In genomic region chr1:57394051-57394450, GRCm38 (mm10) we compare ENCODE assay signal across 9 mouse cellular contexts. TPM values are rescaled to one million over a fixed set of nuclear protein-coding genes. Genes with fewer than 3 reads are reported as not detected.
DNase-seq lines count a peak whose midpoint lies in the region; ATAC-seq lines count a peak whose summit lies in the region.
"Had no signal": no experiment of that assay in that cellular context is flagged by ENCODE, and none has a peak within 500 bp of the region (broad histone marks: within the 10 kb centered on the region; RNA-seq: fewer than 3 reads in every experiment).

No protein-coding gene starts in this region.

- H3K9ac ChIP-seq in forebrain, embryonic 14.5 days (ENCODE audit: low read length) = no peak overlapping the region
- H3K9ac ChIP-seq in forebrain, embryonic 15.5 days (replicated peaks) = no peak overlapping the region
- no peak overlapping the region for H3K9ac ChIP-seq in neural tube, embryonic 11.5 days (ENCODE audit: low read length)
- H3K9ac ChIP-seq in neural tube, embryonic 15.5 days (replicated peaks) = no peak overlapping the region
- no peak overlapping the region for H3K9ac ChIP-seq in limb, embryonic 11.5 days (ENCODE audit: low read length)

- no peak overlapping the region for H3K4me3 ChIP-seq in forebrain, embryonic 14.5 days (ENCODE audit: low read depth, low read length)
- H3K4me3 ChIP-seq in forebrain, embryonic 15.5 days = no peak overlapping the region
- no peak overlapping the region for H3K4me3 ChIP-seq in neural tube, embryonic 11.5 days (ENCODE audit: low read depth, low read length)
- H3K4me3 ChIP-seq in neural tube, embryonic 15.5 days (replicated peaks) = no peak overlapping the region
- H3K4me3 ChIP-seq in limb, embryonic 11.5 days (ENCODE audit: low read depth, low read length) = no peak overlapping the region
- H3K4me3 ChIP-seq: myocyte had no signal

- H3K4me1 ChIP-seq in forebrain, embryonic 14.5 days (ENCODE audit: control insufficient read depth, insufficient read depth, low read length) = 0 out of 2 replicates have a peak, but pooled peaks cover under 1% of the 10 kb centered on the region
- H3K4me1 ChIP-seq in forebrain, embryonic 15.5 days = peaks cover under 1% of the 10 kb centered on the region; the same call in 1 of the 2 replicates
- H3K4me1 ChIP-seq in neural tube, embryonic 11.5 days (ENCODE audit: control insufficient read depth, insufficient read depth, low read length) = no peaks in the 10 kb centered on the region
- H3K4me1 ChIP-seq in neural tube, embryonic 15.5 days = no peaks in the 10 kb centered on the region
- H3K4me1 ChIP-seq in limb, embryonic 11.5 days (ENCODE audit: control insufficient read depth, insufficient read depth, low read length) = no peaks in the 10 kb centered on the region

- no peak overlapping the region for H3K27ac ChIP-seq in forebrain, embryonic 14.5 days (ENCODE audit: low read depth, low read length)
- H3K27ac ChIP-seq in forebrain, embryonic 15.5 days (replicated peaks) = no peak overlapping the region
- H3K27ac ChIP-seq in neural tube, embryonic 11.5 days (ENCODE audit: low read depth, low read length) = no peak overlapping the region
- H3K27ac ChIP-seq in neural tube, embryonic 15.5 days (replicated peaks) = no peak overlapping the region
- H3K27ac ChIP-seq in limb, embryonic 11.5 days (replicated peaks; ENCODE audit: low read depth, low read length) = no peak overlapping the region

- no peak overlapping the region for H3K4me2 ChIP-seq in forebrain, embryonic 14.5 days (ENCODE audit: low read length)
- no peak overlapping the region for H3K4me2 ChIP-seq in forebrain, embryonic 15.5 days (replicated peaks)
- H3K4me2 ChIP-seq in neural tube, embryonic 11.5 days (ENCODE audit: low read depth) = no peak overlapping the region
- no peak overlapping the region for H3K4me2 ChIP-seq in neural tube, embryonic 15.5 days
- no peak overlapping the region for H3K4me2 ChIP-seq in limb, embryonic 11.5 days (ENCODE audit: low read depth, severe bottlenecking)

- DNase-seq in forebrain, embryonic 14.5 days (ENCODE audit: low spot score) = peak; percentile 73
- peak; percentile 44 for DNase-seq in neural tube, embryonic 11.5 days (ENCODE audit: low spot score)
- peak; percentile 73 for DNase-seq in brain, adult 2 months (ENCODE audit: low read depth, low spot score)
- peak; percentile 61 for DNase-seq in forelimb bud, embryonic 11.5 days (ENCODE audit: low read depth, low spot score)
- peak; percentile 59 for DNase-seq in limb, embryonic 11.5 days (ENCODE audit: low spot score)
- DNase-seq in right cerebral cortex, postnatal 25 days = peak; percentile 18

- H3K27me3 ChIP-seq in forebrain, embryonic 14.5 days (replicated peaks; ENCODE audit: control insufficient read depth, insufficient read depth, low read length) = no peaks in the 10 kb centered on the region
- H3K27me3 ChIP-seq in forebrain, embryonic 15.5 days = no peaks in the 10 kb centered on the region
- no peaks in the 10 kb centered on the region for H3K27me3 ChIP-seq in neural tube, embryonic 11.5 days (ENCODE audit: control insufficient read depth, insufficient read depth, low read length)
- no peaks in the 10 kb centered on the region for H3K27me3 ChIP-seq in neural tube, embryonic 15.5 days (replicated peaks)
- no peaks in the 10 kb centered on the region for H3K27me3 ChIP-seq in limb, embryonic 11.5 days (ENCODE audit: control insufficient read depth, insufficient read depth, low read length)

- peak; percentile 40; the same call in 1 of the 2 replicates for ATAC-seq in forebrain, embryonic 14.5 days
- ATAC-seq in forebrain, embryonic 15.5 days (replicated peaks) = no peak
- no peak for ATAC-seq in neural tube, embryonic 11.5 days (ENCODE audit: insufficient read depth, low FRiP score, low TSS enrichment)
- ATAC-seq in neural tube, embryonic 15.5 days (ENCODE audit: low FRiP score) = no peak
- ATAC-seq in limb, embryonic 11.5 days (ENCODE audit: insufficient number of reproducible peaks, low FRiP score, low TSS enrichment, low read depth) = no peak

- 63% methylated on average over 3 of the region's 3 CpGs for WGBS in forebrain, embryonic 14.5 days
- WGBS in forebrain, embryonic 15.5 days = 64% methylated on average over 3 of the region's 3 CpGs
- WGBS in neural tube, embryonic 11.5 days = 68% methylated on average over 3 of the region's 3 CpGs
- WGBS in neural tube, embryonic 15.5 days = 63% methylated on average over 3 of the region's 3 CpGs
- 66% methylated on average over 3 of the region's 3 CpGs for WGBS in limb, embryonic 11.5 days

- H3K9me3 ChIP-seq in forebrain, embryonic 14.5 days (replicated peaks; ENCODE audit: control insufficient read depth, low read length) = no peaks in the 10 kb centered on the region
- no peaks in the 10 kb centered on the region for H3K9me3 ChIP-seq in forebrain, embryonic 15.5 days
- no peaks in the 10 kb centered on the region for H3K9me3 ChIP-seq in neural tube, embryonic 11.5 days (ENCODE audit: control insufficient read depth, low read length)
- H3K9me3 ChIP-seq in neural tube, embryonic 15.5 days (replicated peaks) = no peaks in the 10 kb centered on the region
- no peaks in the 10 kb centered on the region for H3K9me3 ChIP-seq in limb, embryonic 11.5 days (ENCODE audit: control insufficient read depth, low read length)

- H3K36me3 ChIP-seq in forebrain, embryonic 14.5 days (ENCODE audit: control insufficient read depth, insufficient read depth, low read length) = peaks cover 36% of the 10 kb centered on the region
- peaks cover 33% of the 10 kb centered on the region for H3K36me3 ChIP-seq in forebrain, embryonic 15.5 days
- H3K36me3 ChIP-seq in neural tube, embryonic 11.5 days (ENCODE audit: control insufficient read depth, insufficient read depth, low read length) = no peaks in the 10 kb centered on the region
- peaks cover 29% of the 10 kb centered on the region for H3K36me3 ChIP-seq in neural tube, embryonic 15.5 days
- H3K36me3 ChIP-seq in limb, embryonic 11.5 days (ENCODE audit: control insufficient read depth, insufficient read depth, low read length) = peaks cover 4% of the 10 kb centered on the region; the same call in 1 of the 2 replicates

RNA-seq across cellular contexts. Expression of gene Maip1, which starts 12.1 kb away (rescaled TPM):
- 14.9 and 16.3 TPM in 2 replicates for polyA plus RNA-seq in forebrain, embryonic 14.5 days (2014; fragmentation: Nextera tagmentation; extraction: Ambion mirVana)
- 16.6 and 17.3 TPM in 2 replicates for polyA plus RNA-seq in forebrain, embryonic 15.5 days (2015; fragmentation: Nextera tagmentation; extraction: Ambion mirVana)
- 17.0 and 17.2 TPM in 2 replicates for polyA plus RNA-seq in neural tube, embryonic 11.5 days (2014; fragmentation: Nextera tagmentation; extraction: Ambion mirVana)
- 17.5 and 18.1 TPM in 2 replicates for polyA plus RNA-seq in neural tube, embryonic 15.5 days (2015; fragmentation: Nextera tagmentation; extraction: Ambion mirVana)
- polyA plus RNA-seq in limb, embryonic 11.5 days (2014; fragmentation: Nextera tagmentation; extraction: Ambion mirVana) = 19.8 and 21.2 TPM in 2 replicates

RNA-seq across cellular contexts. Expression of gene Tyw5, which starts 12.8 kb away (rescaled TPM):
- 19.8 and 23.6 TPM in 2 replicates for polyA plus RNA-seq in forebrain, embryonic 14.5 days (2014; fragmentation: Nextera tagmentation; extraction: Ambion mirVana)
- 23.4 and 23.6 TPM in 2 replicates for polyA plus RNA-seq in forebrain, embryonic 15.5 days (2015; fragmentation: Nextera tagmentation; extraction: Ambion mirVana)
- 20.6 and 24.1 TPM in 2 replicates for polyA plus RNA-seq in neural tube, embryonic 11.5 days (2014; fragmentation: Nextera tagmentation; extraction: Ambion mirVana)
- polyA plus RNA-seq in neural tube, embryonic 15.5 days (2015; fragmentation: Nextera tagmentation; extraction: Ambion mirVana) = 26.0 and 33.2 TPM in 2 replicates
- polyA plus RNA-seq in limb, embryonic 11.5 days (2014; fragmentation: Nextera tagmentation; extraction: Ambion mirVana) = 26.0 and 29.2 TPM in 2 replicates

RNA-seq across cellular contexts. Expression of gene 1700066M21Rik, which starts 16.6 kb away (rescaled TPM):
- 30.3 and 36.8 TPM in 2 replicates for polyA plus RNA-seq in forebrain, embryonic 14.5 days (2014; fragmentation: Nextera tagmentation; extraction: Ambion mirVana)
- polyA plus RNA-seq in forebrain, embryonic 15.5 days (2015; fragmentation: Nextera tagmentation; extraction: Ambion mirVana) = 34.1 and 35.4 TPM in 2 replicates
- 10.6 and 14.3 TPM in 2 replicates for polyA plus RNA-seq in neural tube, embryonic 11.5 days (2014; fragmentation: Nextera tagmentation; extraction: Ambion mirVana)
- polyA plus RNA-seq in neural tube, embryonic 15.5 days (2015; fragmentation: Nextera tagmentation; extraction: Ambion mirVana) = 18.6 and 21.8 TPM in 2 replicates
- 12.7 and 13.6 TPM in 2 replicates for polyA plus RNA-seq in limb, embryonic 11.5 days (2014; fragmentation: Nextera tagmentation; extraction: Ambion mirVana)

Comparison
In these comparisons a context has a peak if more than half of its experiments do, and no peak if none do; other contexts are left out.
1. DNase-seq: peak in every context shown above with its lines; median percentile 73 in forebrain, embryonic 14.5 days; 73 in brain, adult 2 months; 61 in forelimb bud, embryonic 11.5 days; 59 in limb, embryonic 11.5 days; 44 in neural tube, embryonic 11.5 days; 18 in right cerebral cortex, postnatal 25 days.